11 mouse cellular contexts compared by ENCODE assay signal in the genomic region with DNA sequence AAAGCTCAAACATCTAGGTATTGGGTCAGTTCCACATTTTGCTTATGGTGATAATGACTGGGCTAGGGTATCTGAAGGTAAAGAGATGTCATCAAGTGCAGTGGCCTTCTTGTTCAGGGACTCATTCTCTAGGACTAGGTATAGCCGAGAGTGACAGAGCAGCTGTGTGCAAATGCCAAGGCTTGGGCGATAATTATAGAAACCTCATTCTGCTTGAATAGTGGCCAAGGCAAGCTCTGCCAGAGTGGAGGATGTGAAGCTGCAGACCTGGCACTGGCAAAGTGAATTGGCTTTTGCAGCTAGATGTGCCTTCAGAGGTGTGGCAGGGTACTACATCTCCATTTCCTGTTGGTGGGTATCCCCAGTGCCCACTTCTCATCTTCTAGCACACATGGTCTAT.
DNase-seq lines count a peak whose midpoint lies in the region; ATAC-seq and TF ChIP-seq lines count a peak whose summit lies in the region.
"Had no signal": no experiment of that assay in that cellular context is flagged by ENCODE, and none has a peak within 500 bp of the region (broad histone marks: within the 10 kb centered on the region; RNA-seq: fewer than 3 reads in every experiment).

No protein-coding gene starts in this region.

- TF ChIP-seq CTCF in hindbrain, postnatal 0 days (IDR thresholded peaks at IDR 0.05; ENCODE audit: low read depth): no peak

- intact Hi-C loops in heart, postnatal 10 days (cut with DNase I): no loop called here

- H3K4me2 ChIP-seq in hindbrain, postnatal 0 days (ENCODE audit: low read depth, low read length): no peak overlapping the region
- H3K4me2 ChIP-seq in hindbrain, embryonic 11.5 days (replicated peaks; ENCODE audit: low read depth, low read length): no peak overlapping the region
- no peak overlapping the region for H3K4me2 ChIP-seq in midbrain, embryonic 13.5 days (replicated peaks)
- H3K4me2 ChIP-seq: liver, embryonic 15.5 days had no signal

- ATAC-seq in hindbrain, postnatal 0 days: no peak
- no peak for ATAC-seq in hindbrain, embryonic 11.5 days (ENCODE audit: low FRiP score)
- ATAC-seq in midbrain, embryonic 13.5 days: no peak
- ATAC-seq: midbrain, embryonic 16.5 days had no signal

- DNase-seq in hindbrain, postnatal 0 days (ENCODE audit: low spot score): peak; percentile 7
- DNase-seq in hindbrain, embryonic 11.5 days (ENCODE audit: low spot score): no peak
- DNase-seq in cerebellum, adult 9-10 months: peak; percentile 68
- DNase-seq in heart, postnatal 10 days: peak; percentile 55 to 65
- DNase-seq in right cerebral cortex, postnatal 14 days: peak; percentile 7
- DNase-seq in ovary, postnatal 36 days (ENCODE audit: low spot score): no peak
- DNase-seq in liver: no peak
- DNase-seq: kidney, postnatal 14 days had no signal

- no peaks in the 10 kb centered on the region for H3K9me3 ChIP-seq in hindbrain, postnatal 0 days (ENCODE audit: low read length)
- H3K9me3 ChIP-seq in hindbrain, embryonic 11.5 days (ENCODE audit: control insufficient read depth, low read length): no peaks in the 10 kb centered on the region
- no peaks in the 10 kb centered on the region for H3K9me3 ChIP-seq in midbrain, embryonic 13.5 days
- H3K9me3 ChIP-seq: liver, embryonic 15.5 days had no signal

- WGBS in hindbrain, postnatal 0 days: 67% methylated on average over 2 of the region's 2 CpGs
- 96% methylated on average over 2 of the region's 2 CpGs for WGBS in hindbrain, embryonic 11.5 days
- 89% methylated on average over 2 of the region's 2 CpGs for WGBS in midbrain, embryonic 13.5 days

- no peaks in the 10 kb centered on the region for H3K36me3 ChIP-seq in hindbrain, postnatal 0 days (ENCODE audit: insufficient read depth, low read length)
- H3K36me3 ChIP-seq in hindbrain, embryonic 11.5 days (ENCODE audit: control insufficient read depth, insufficient read depth, low read length): no peaks in the 10 kb centered on the region
- no peaks in the 10 kb centered on the region for H3K36me3 ChIP-seq in midbrain, embryonic 13.5 days
- H3K36me3 ChIP-seq: liver, embryonic 15.5 days had no signal

- no peak overlapping the region for H3K9ac ChIP-seq in hindbrain, postnatal 0 days (replicated peaks; ENCODE audit: low read length)
- H3K9ac ChIP-seq in hindbrain, embryonic 11.5 days (ENCODE audit: low read depth, low read length): no peak overlapping the region
- H3K9ac ChIP-seq in midbrain, embryonic 13.5 days (replicated peaks): no peak overlapping the region
- H3K9ac ChIP-seq: liver, embryonic 15.5 days had no signal

- no peak overlapping the region for H3K4me3 ChIP-seq in hindbrain, postnatal 0 days (ENCODE audit: low read length)
- no peak overlapping the region for H3K4me3 ChIP-seq in hindbrain, embryonic 11.5 days (ENCODE audit: low read depth, low read length)
- H3K4me3 ChIP-seq in midbrain, embryonic 13.5 days (replicated peaks): no peak overlapping the region
- H3K4me3 ChIP-seq: liver, embryonic 15.5 days had no signal

- no peak overlapping the region for H3K27ac ChIP-seq in hindbrain, postnatal 0 days
- H3K27ac ChIP-seq in hindbrain, embryonic 11.5 days (ENCODE audit: low read depth, low read length): no peak overlapping the region
- no peak overlapping the region for H3K27ac ChIP-seq in midbrain, embryonic 13.5 days
- H3K27ac ChIP-seq: liver, embryonic 15.5 days had no signal

- no peaks in the 10 kb centered on the region for H3K27me3 ChIP-seq in hindbrain, postnatal 0 days (ENCODE audit: insufficient read depth, low read length)
- H3K27me3 ChIP-seq in hindbrain, embryonic 11.5 days (ENCODE audit: control insufficient read depth, insufficient read depth, low read length): no peaks in the 10 kb centered on the region
- H3K27me3 ChIP-seq in midbrain, embryonic 13.5 days: no peaks in the 10 kb centered on the region
- H3K27me3 ChIP-seq: liver, embryonic 15.5 days had no signal

- no peaks in the 10 kb centered on the region for H3K4me1 ChIP-seq in hindbrain, postnatal 0 days (ENCODE audit: insufficient read depth, low read length)
- no peaks in the 10 kb centered on the region for H3K4me1 ChIP-seq in hindbrain, embryonic 11.5 days (replicated peaks; ENCODE audit: control insufficient read depth, insufficient read depth, low read length)
- H3K4me1 ChIP-seq in midbrain, embryonic 13.5 days (replicated peaks): no peaks in the 10 kb centered on the region
- H3K4me1 ChIP-seq: liver, embryonic 15.5 days had no signal

Comparison
In these comparisons a context has a peak if more than half of its experiments do, and no peak if none do; other contexts are left out.
1. DNase-seq: peak in hindbrain, postnatal 0 days (single experiment), cerebellum, adult 9-10 months (single experiment), heart, postnatal 10 days (2 of 2) and right cerebral cortex, postnatal 14 days (single experiment); none in hindbrain, embryonic 11.5 days (single experiment), ovary, postnatal 36 days (single experiment) and liver (single experiment).